Mouse (Mus musculus) urinary bladder, postnatal 4 days (tissue): Measurements from ENCODE around the gene Selplg.
"Not testable (repeated sequence)": the region's sequence is repeated elsewhere in the genome, so short reads cannot be mapped to it uniquely, and the experiment has no call there.

Experiments used
- DNase-seq, 2 experiments: peaks; one replicate each; pipeline ENCODE4 v3.0.0; 2021 to 2022; ENCODE audit warnings: low spot score in 2 of 2

The Selplg gene

DNA sequence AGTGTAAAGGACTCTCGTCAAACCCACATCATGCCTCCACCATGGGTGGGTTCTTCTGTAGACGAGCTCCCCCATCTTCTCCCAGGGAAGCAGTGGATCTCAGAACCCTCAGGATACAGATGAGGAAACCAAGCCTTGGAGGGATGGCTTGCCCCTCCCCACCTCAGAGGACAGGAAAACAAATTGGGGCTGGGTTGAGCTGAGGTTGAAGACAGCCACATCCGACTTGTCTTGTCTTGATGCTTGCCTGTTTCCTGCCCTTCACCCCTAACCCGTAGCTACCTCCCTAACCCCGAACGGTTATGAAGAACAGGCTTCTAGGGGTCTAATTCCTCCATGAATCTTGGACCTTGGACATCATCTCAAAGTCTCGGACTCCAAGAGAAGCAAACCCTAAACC lies 6.9 kb downstream of the Selplg start:
- DNase-seq: no peak

DNA sequence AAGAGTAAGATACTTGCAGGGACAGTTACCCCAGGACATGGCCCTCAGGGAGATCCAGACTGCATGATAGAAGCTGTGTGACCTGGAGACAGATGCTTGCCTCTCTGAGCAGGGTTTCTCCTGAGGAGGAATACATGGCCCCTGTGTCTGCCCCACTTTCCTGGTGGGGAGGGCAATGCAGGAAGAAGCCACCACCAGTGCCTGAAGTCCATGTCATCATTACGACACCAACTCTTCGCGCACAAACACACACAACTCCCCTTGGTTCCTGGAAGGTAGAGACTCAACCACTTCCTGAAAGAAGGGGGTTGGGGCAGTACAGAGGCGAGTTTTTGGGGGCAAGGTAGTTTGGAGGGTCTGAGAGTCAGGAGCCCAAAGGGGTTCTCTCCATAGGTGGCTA lies 8.2 kb downstream of the Selplg start:
- no peak for DNase-seq

DNA sequence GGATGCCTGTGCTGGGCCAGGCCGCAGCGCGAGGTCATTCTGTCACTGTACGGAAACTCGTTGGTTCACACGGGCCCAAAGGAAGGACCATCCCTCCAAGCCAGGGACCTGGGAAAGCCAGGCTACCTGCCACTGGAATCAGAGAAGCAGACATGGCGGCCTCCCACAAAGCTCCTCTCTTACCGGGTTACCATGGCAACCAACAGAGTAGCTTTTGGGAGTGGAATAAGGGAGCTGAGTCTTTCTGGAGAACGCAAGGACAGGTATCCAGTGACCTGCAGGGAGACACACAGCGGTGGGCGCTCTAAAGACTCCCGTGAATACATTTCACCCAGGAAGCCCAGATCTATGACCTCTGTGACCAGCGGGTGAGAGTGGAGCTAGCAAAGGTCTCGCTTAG lies 13.9 kb downstream of the Selplg start:
- DNase-seq: no peak

DNA sequence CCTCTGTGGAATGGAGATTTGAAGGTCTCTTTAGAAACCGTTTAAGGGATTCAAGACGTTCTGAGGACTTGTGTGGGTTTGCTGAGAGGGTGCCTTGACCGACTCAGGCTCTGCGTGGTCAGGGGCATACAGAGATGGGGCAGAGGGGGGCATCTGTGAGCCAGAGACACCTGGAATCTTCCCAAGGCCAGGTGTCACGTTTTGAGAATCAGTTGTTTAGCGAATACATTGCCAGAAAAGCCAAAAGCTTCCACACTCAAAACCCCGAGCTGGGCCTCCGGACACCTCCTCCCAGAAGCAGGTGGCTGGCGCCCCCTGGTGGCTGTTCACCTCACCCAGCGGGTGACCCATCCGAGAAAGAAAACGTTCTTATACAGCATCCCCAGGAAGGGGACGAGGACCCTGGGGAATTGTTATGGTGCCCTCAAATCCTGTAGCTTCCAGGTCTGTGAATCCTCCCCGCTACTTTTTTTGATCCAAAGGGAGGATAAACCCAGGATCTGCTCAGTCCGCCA lies 16.7 kb downstream of the Selplg start:
- DNase-seq: peak; percentile 55 to 85

DNA sequence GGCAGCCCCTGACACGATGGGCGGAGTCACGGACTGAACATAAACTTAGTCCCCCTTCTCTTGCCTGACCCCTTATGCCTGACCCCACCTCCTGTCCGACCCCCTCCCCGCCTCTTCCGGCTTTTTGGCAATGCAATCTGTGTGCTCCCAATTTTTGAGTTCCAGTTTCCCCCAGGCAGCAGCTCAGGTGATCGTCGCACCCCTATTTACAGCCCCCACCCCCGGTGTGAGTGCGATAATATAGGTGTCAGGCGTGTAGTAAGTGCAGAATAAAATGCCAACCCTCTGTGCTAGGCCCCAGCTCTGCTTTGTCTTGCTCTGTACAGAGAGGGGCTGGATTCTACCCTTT lies 17.4 kb downstream of the Selplg start:
- DNase-seq: no peak

GRCm38 (mm10) chr5:113814111-113815040 lies 18.1 kb downstream of the Selplg start:
- no peak for DNase-seq

- DNase-seq: no peak
These were observed 18.8 kb downstream of the Selplg start for GRCm38 (mm10) chr5:113813608-113814007.

DNA sequence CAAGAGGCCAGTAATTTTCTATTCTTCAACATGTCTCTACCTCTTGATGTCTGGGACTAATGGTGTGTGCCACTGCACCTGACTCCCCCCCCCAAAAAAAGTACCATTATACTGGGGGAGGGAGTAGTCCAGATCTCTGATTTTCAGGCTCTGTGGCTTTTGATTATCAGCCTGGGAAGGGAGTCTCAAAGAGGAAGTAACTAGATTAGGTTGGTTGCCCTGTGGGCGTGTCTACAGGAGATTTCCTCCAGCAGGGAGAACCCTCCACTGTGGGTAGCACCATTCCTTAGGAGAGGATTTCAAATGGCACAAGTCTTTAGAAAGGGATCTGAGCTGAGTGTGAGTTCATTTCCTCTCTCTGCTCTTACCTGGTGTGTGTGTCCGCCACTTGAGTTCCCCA lies 19.8 kb downstream of the Selplg start:
- no peak for DNase-seq

- DNase-seq: not testable (repeated sequence)
These were observed 20.5 kb downstream of the Selplg start for GRCm38 (mm10) chr5:113811824-113812420.

GRCm38 (mm10) chr5:113810111-113810510 lies 22.3 kb downstream of the Selplg start:
- DNase-seq: no peak

DNA sequence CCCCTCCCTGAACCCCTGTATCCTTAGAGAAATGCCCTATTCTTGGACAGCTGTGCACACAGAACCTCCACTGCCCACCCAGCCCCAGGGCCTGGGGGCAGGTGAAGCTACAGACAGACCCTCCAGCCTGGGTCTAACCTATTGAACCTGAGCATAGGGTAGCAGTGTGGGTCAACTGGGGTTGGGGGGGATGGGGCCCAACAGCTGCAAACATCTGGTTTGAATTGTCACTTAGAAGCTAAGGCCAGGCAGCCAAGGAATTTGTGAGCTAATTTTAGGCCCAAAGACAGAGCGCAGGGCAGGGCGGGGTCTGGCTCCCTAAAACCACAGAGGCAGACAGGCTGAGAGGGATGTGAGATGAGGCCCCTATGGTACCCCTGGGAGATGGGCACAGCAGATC lies 24.3 kb downstream of the Selplg start:
- no peak for DNase-seq

- DNase-seq: no peak
These were observed 24.7 kb downstream of the Selplg start for GRCm38 (mm10) chr5:113807712-113808111.

GRCm38 (mm10) chr5:113806414-113806813 lies 26.0 kb downstream of the Selplg start:
- DNase-seq: no peak

GRCm38 (mm10) chr5:113805301-113805700 lies 27.1 kb downstream of the Selplg start:
- DNase-seq: no peak

- no peak for DNase-seq
These were observed 28.0 kb downstream of the Selplg start for GRCm38 (mm10) chr5:113804395-113804966.

GRCm38 (mm10) chr5:113800280-113800679 lies 32.2 kb downstream of the Selplg start, which contains the start of gene Tmem119:
TSS of gene Tmem119 (minus strand) at chr5:113800516.
- peak in 1 of 2 experiments; percentile 73 for DNase-seq

GRCm38 (mm10) chr5:113799691-113800090 lies 32.8 kb downstream of the Selplg start:
- no peak for DNase-seq

- DNase-seq: no peak
These were observed 33.9 kb downstream of the Selplg start for GRCm38 (mm10) chr5:113798525-113798924.

DNA sequence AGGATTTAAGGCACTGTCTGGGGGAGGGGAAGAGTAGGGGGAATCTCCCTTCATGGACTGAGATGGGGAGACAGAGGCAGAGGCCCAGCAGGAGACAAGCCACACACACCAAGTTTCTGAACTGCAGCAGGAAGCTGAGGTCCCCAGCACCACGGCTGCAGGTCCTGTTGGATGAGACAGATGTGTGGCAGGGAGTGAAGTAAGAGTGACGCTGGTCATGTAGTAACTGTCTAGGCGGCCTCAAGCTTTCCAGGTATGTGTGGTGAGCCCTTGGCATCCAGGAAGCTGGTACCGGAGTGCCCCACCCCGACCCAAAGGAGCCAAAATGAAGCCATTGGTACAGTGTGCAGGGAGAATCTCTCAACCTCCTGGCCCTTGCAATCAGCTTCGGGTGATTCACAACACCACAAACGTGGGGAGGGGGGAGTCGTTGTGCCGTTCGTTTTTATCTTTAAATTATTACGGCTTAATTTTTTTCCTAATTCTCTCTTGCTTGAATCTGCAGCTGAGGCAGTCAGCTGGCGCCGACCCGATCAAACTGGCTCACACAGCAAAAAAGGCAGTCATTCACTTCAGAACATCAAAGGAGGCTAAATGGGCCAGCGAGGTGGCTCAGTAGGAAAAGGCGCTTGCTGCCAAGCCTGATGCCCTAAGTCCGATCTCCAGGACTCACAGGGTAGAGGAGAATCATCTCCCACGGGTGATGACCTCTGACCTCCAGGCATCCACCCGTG lies 35.1 kb downstream of the Selplg start:
- DNase-seq: no peak

DNA sequence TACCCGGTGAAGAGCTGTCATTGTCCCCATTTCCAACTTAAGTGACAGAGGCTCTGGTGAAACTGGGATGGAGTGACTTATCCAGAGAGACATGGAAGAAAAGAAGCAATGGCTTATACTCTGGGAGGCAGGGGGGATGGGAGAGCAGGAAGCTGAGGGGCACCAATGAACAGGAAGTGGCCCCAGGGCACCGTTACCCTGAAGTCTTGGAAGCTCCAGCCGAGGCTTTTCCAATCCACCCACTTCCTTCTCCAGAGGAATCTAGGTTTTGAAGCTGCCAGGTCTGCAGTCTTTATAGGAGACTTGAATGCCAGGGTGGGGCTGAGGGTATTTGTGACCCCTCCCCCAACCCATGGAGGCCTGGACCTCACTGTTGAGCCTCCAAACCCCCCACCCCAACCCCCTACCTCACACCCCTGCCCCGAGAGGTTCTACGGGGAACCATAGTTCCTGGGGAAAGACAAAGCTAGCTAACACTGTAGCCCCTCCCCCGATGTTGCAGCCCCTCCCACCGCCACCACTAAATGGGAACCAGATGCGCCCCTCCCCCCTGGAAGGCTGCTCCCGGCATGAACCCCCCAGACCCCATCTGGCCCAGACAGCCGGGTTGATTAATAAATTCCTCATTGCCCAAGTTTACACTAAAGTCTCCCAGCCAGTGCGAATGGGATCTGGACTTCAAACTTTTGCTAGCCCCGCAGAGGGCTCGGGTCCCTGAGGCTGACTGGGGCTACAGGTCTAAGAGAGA lies 35.9 kb downstream of the Selplg start:
- no peak for DNase-seq
